Mouse (Mus musculus) kidney, embryonic 14.5 days (tissue): ENCODE results near the gene Olfr652. TPM values are rescaled to one million over a fixed set of nuclear protein-coding genes. Genes with fewer than 3 reads are reported as not detected.

ENCODE experiments used
- ATAC-seq: fragments of 200-750 bp; cut with Nextera tagmentation; 2 replicates; pipeline ENCODE4 v1.8.0; 2017; ENCODE audit warnings: moderate number of reproducible peaks, mild to moderate bottlenecking, moderate TSS enrichment, moderate library complexity; ENCODE audit not compliant: low FRiP score, low TSS enrichment
- H3K27ac ChIP-seq: fragments of 300-500 bp; sonication (generic); 2 replicates; pipeline ENCODE4 v1.5.1; 2014; ENCODE audit warnings: low read depth, mild to moderate bottlenecking, low read length, moderate library complexity, mixed read lengths
- H3K27me3 ChIP-seq: fragments of 300-500 bp; sonication (generic); 2 replicates; pipeline ENCODE4 v1.6.1; 2014; ENCODE audit warnings: mild to moderate bottlenecking, low read length; ENCODE audit not compliant: control insufficient read depth, insufficient read depth
- H3K36me3 ChIP-seq: fragments of 300-500 bp; sonication (generic); 2 replicates; pipeline ENCODE4 v1.6.1; 2014; ENCODE audit warnings: low read length, mixed read lengths; ENCODE audit not compliant: control insufficient read depth, insufficient read depth
- H3K4me1 ChIP-seq: fragments of 300-500 bp; sonication (generic); 2 replicates; pipeline ENCODE4 v1.6.1; 2014; ENCODE audit warnings: low read length, mixed read lengths; ENCODE audit not compliant: control insufficient read depth, insufficient read depth
- H3K4me2 ChIP-seq: fragments of 300-500 bp; sonication (generic); replicated peaks from 2 replicates; pipeline ENCODE4 v1.6.1; 2014; ENCODE audit warnings: low read depth, mild to moderate bottlenecking, low read length
- H3K4me3 ChIP-seq: fragments of 300-500 bp; sonication (generic); 2 replicates; pipeline ENCODE4 v1.5.1; 2014; ENCODE audit warnings: mild to moderate bottlenecking, low read length
- H3K9ac ChIP-seq: fragments of 300-500 bp; sonication (generic); 2 replicates; pipeline ENCODE4 v1.6.1; 2014; ENCODE audit warnings: low read depth, mild to moderate bottlenecking, low read length, moderate library complexity
- H3K9me3 ChIP-seq: fragments of 300-500 bp; sonication (generic); 2 replicates; pipeline ENCODE4 v1.6.1; 2016; ENCODE audit warnings: low read length; ENCODE audit not compliant: control insufficient read depth
- WGBS: fragments of 180-500 bp; shearing (Covaris S2); extraction: QIAGEN DNeasy Blood & Tissue Kit; methylation state at CpG from one replicate; pipeline ENCODE4 v1.1.7; 2014; 5-methylcytosine and 5-hydroxymethylcytosine counted together
- polyA plus RNA-seq: library from polyadenylated mRNA; unstranded; fragments of >200 nt; fragmentation: Nextera tagmentation; extraction: Ambion mirVana; gene quantifications from 2 replicates; pipeline ENCODE4 v1.2.1, GENCODE M21; 2014

Olfr652 gene
- polyA plus RNA-seq, result not detected in 2 replicates

DNA sequence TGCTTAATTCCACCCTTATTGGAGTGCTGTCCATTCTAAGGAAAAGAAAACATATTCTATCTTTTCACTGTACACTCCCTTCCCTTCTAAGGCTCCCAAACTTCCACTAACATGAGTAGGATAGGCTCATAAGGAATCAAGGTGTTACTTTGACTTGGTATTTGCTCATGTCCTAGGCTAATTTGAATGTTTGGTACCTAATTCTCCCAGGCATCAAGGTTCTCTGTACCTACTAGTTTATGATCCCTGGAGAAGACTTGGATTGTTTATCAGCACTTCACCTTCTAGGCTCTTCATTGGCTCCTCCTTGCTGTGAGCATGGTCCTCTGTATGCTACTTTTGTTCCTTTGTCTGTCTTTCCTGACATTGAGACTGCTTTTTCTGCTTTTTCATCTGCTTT, at the start of gene Olfr652:
Olfr652 (plus strand) TSS at position 301 of the 400 bp plus-strand sequence.
- no peaks in the 10 kb centered on the region for H3K27me3 ChIP-seq
- H3K9ac ChIP-seq, result no peak within 1 kb of the TSS
- H3K4me1 ChIP-seq, result no peaks in the 10 kb centered on the region
- H3K36me3 ChIP-seq, result no peaks in the 10 kb centered on the region
- no peak within 1 kb of the TSS for H3K4me3 ChIP-seq
- ATAC-seq, result no peak
- H3K27ac ChIP-seq, result no peak within 1 kb of the TSS
- H3K4me2 ChIP-seq, result no peak within 1 kb of the TSS
- H3K9me3 ChIP-seq, result no peaks in the 10 kb centered on the region

DNA sequence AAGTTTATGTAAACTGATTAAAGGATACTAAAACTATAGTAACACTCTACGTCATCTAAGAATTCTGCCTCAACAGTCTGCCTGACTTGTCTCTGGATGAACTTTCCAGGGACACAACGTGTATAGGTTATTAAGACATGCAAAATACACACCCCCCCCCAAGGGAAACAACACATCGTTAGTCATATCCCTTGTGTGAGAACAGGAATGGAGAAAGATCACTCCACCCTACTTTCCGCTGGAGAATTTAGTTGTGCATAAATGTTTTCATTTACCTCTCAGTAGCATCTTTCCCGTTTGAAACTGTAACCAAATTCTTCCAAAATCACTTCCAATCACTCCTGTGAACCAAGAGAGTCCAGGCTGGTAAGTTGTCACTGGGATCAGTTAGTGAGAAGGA, 10.9 kb upstream of the Olfr652 start, which contains the start of gene Olfr651:
Olfr651 (plus strand) TSS at position 301 of the 400 bp plus-strand sequence.
- 81% methylated on average over 5 of the region's 5 CpGs for WGBS
- no peak within 1 kb of the TSS for H3K27ac ChIP-seq
- H3K36me3 ChIP-seq, result no peaks in the 10 kb centered on the region
- ATAC-seq, result no peak
- no peaks in the 10 kb centered on the region for H3K9me3 ChIP-seq
- H3K9ac ChIP-seq, result no peak within 1 kb of the TSS
- no peaks in the 10 kb centered on the region for H3K4me1 ChIP-seq
- no peak within 1 kb of the TSS for H3K4me2 ChIP-seq
- H3K27me3 ChIP-seq, result no peaks in the 10 kb centered on the region
- H3K4me3 ChIP-seq, result no peak within 1 kb of the TSS

DNA sequence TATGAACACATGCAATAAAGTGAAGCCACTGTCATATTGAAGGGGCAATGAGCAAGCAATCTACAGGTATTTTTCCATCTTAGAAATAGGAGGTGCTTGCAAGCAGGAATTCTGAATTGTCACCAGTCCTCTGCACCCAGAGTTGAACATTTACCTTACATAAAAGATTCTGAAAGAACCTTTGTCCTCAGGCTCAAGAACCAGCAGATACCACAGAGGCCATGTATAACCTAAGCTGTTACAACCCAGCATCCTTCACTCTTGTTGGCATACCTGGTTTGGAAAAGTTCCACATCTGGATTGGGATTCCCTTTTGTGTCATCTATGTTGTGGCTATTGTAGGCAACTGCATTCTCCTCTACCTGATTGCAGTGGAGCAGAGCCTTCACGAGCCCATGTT, 8.0 kb upstream of the Olfr652 start:
- Histone ChIP-seq H3K9ac (no peak overlapping the region), H3K9me3 (no peaks in the 10 kb centered on the region), H3K4me2 (no peak overlapping the region), H3K27ac (no peak overlapping the region), H3K4me3 (no peak overlapping the region), H3K27me3 (no peaks in the 10 kb centered on the region), H3K4me1 (no peaks in the 10 kb centered on the region), H3K36me3 (no peaks in the 10 kb centered on the region)
- ATAC-seq, result no peak
- 77% methylated on average over 1 of the region's 1 CpGs for WGBS

DNA sequence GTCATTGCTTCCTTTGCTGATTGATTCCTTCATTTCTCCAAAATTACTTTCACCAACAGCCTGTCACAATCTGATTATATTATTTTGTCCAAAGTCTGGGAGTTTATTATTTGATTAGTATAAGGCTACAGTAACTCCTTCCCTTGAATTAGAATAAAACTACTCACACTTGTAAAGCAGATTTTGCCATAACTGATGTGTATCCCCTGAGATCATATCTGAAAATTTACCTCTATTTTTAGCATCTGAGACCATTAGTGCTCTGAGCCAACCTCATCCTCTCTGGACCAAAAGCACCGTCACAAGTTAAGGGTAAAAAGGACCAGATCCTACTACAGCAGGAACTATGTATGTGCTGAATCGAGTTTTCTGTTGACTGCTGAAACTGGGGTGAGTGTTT, 16.3 kb downstream of the Olfr652 start, which contains the start of gene Olfr653:
Olfr653 (plus strand) TSS at position 301 of the 400 bp plus-strand sequence.
- 77% methylated on average over 2 of the region's 2 CpGs for WGBS
- no peaks in the 10 kb centered on the region for H3K36me3 ChIP-seq

DNA sequence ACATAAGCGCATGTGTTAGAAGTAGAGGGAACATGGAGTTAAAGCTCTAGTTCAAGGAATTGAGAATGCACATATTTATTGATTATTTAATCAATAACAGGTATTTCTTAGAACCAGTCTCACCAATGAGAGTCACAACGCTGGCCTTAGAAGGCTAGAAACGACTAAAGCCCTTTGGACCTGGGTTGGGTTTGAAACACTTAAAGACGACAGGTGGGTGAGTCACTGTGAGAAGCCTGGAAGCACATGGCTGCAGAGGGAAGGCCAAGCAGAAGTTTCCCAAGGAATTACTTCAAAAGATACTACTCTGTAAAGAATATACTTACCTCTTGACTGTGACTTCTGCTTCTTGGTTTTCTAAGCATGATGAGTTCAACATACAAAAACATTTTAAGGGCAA, 20.1 kb downstream of the Olfr652 start:
- H3K4me1 ChIP-seq, result no peaks in the 10 kb centered on the region
- H3K36me3 ChIP-seq, result no peaks in the 10 kb centered on the region
- no peaks in the 10 kb centered on the region for H3K27me3 ChIP-seq
- H3K27ac ChIP-seq, result no peak overlapping the region
- 95% methylated on average over 4 of the region's 4 CpGs for WGBS
- H3K9me3 ChIP-seq, result no peaks in the 10 kb centered on the region
- H3K4me3 ChIP-seq, result no peak overlapping the region
- no peak for ATAC-seq
- no peak overlapping the region for H3K9ac ChIP-seq
- H3K4me2 ChIP-seq, result no peak overlapping the region

More for the DNA sequence above, 16.3 kb downstream of the Olfr652 start, which contains the start of gene Olfr653:
- H3K9me3 ChIP-seq, result no peaks in the 10 kb centered on the region
- no peaks in the 10 kb centered on the region for H3K27me3 ChIP-seq
- no peak within 1 kb of the TSS for H3K27ac ChIP-seq
- no peak within 1 kb of the TSS for H3K4me3 ChIP-seq
- no peak within 1 kb of the TSS for H3K9ac ChIP-seq
- ATAC-seq, result no peak
- no peaks in the 10 kb centered on the region for H3K4me1 ChIP-seq
- H3K4me2 ChIP-seq, result no peak within 1 kb of the TSS

DNA sequence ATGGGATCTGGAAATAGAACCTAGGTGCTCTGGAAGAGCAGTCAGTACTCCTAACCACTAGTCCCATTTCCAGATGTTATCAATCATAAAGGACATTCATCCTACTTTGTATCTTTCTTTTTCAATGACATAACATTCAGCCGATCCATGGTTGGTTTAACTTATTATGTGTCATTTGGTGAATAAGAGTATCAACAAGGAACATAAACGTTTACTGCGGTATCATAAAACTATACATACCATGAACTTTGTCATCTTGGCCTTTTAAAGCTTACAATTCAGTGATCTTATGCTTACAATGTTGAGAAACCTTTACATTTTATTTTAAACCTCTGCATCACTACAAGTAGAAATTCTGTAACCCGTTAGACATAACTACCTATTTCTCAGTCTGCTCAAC, 20.7 kb downstream of the Olfr652 start:
- Histone ChIP-seq H3K4me3 (no peak overlapping the region), H3K4me2 (no peak overlapping the region), H3K27me3 (no peaks in the 10 kb centered on the region), H3K9ac (no peak overlapping the region), H3K27ac (no peak overlapping the region), H3K9me3 (no peaks in the 10 kb centered on the region), H3K36me3 (no peaks in the 10 kb centered on the region), H3K4me1 (no peaks in the 10 kb centered on the region)
- ATAC-seq, result no peak
- 85% methylated on average over 4 of the region's 4 CpGs for WGBS

DNA sequence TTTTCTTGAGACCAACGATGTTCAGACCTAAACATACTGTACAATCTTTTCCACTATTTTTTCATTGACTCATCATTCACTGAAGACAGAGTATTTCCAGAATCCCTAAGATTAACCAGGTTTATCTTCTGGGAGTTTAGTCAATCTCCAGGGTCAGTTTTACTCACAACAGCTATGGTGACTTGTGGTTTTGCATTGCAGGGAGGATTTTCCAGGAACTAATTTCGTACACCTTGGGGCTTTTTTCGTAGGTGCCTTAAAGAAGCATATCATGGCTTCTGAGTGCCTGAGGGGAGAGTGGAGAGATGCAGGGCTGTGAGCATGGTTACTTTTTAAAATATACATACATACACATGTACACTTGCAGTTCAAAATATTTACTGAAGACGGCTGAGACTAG, 26.0 kb downstream of the Olfr652 start, which contains the start of gene Olfr654:
Olfr654 (plus strand) TSS at position 301 of the 400 bp plus-strand sequence.
- no peak for ATAC-seq
- no peaks in the 10 kb centered on the region for H3K9me3 ChIP-seq
- H3K36me3 ChIP-seq, result no peaks in the 10 kb centered on the region
- no peaks in the 10 kb centered on the region for H3K4me1 ChIP-seq
- H3K27ac ChIP-seq, result no peak within 1 kb of the TSS
- WGBS, result 93% methylated on average over 4 of the region's 4 CpGs
- H3K27me3 ChIP-seq, result no peaks in the 10 kb centered on the region
- H3K4me2 ChIP-seq, result no peak within 1 kb of the TSS
- H3K4me3 ChIP-seq, result no peak within 1 kb of the TSS
- H3K9ac ChIP-seq, result no peak within 1 kb of the TSS

DNA sequence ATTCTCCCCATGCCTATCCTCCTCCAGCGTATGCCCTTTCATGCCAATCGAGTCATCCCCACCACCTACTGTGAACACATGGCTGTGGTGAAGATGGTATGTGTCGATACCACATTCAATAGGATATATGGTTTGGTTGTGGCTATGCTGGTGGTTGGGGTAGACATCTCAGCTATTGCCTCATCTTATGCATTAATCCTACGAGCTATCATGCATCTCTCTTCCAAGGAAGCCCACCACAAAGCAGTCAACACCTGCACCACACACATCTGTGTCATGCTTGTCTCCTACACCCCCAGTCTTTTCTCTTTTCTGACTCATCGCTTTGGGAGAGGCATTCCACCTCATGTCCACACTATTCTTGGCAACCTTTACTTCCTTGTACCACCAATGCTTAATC, 27.6 kb downstream of the Olfr652 start:
- no peak overlapping the region for H3K4me3 ChIP-seq
- H3K4me1 ChIP-seq, result no peaks in the 10 kb centered on the region
- no peaks in the 10 kb centered on the region for H3K9me3 ChIP-seq
- H3K27ac ChIP-seq, result no peak overlapping the region
- 83% methylated on average over 5 of the region's 5 CpGs for WGBS
- H3K27me3 ChIP-seq, result no peaks in the 10 kb centered on the region
- ATAC-seq, result no peak
- no peak overlapping the region for H3K4me2 ChIP-seq
- no peak overlapping the region for H3K9ac ChIP-seq
- H3K36me3 ChIP-seq, result no peaks in the 10 kb centered on the region

DNA sequence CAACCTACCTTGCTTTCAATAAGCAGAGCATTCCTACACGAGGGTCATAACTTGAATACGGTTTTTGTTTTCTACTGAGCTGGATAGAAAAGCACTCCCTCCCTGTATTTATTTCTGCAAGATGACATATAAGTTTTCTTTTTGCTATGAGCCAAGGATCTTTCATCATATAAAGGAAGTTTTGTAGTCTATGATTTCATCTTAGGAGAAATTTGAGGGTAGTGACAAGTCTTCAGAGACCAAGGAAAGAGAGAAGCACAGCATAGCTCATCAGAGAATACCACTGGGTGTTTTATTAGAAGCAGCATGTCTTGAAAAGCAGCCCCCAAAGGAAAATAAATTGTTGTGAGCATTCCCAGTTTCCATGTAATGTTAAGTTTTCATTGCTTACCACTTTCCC, 41.0 kb downstream of the Olfr652 start, which contains the start of gene Olfr655:
Olfr655 (minus strand) TSS at position 101 of the 400 bp plus-strand sequence.
- Histone ChIP-seq H3K4me3 (no peak within 1 kb of the TSS), H3K4me1 (no peaks in the 10 kb centered on the region), H3K27me3 (no peaks in the 10 kb centered on the region), H3K36me3 (no peaks in the 10 kb centered on the region), H3K27ac (no peak within 1 kb of the TSS), H3K9me3 (no peaks in the 10 kb centered on the region), H3K9ac (no peak within 1 kb of the TSS), H3K4me2 (no peak within 1 kb of the TSS)
- no peak for ATAC-seq
- WGBS, result 92% methylated on average over 2 of the region's 2 CpGs
